Mouse (Mus musculus) liver, postnatal 0 days (tissue): ENCODE measurements around the gene Hpcal1.

Source experiments
- CTCF ChIP-seq: sonication (generic); IDR thresholded peaks from 2 replicates; pipeline ENCODE4 v1.5.1; 2016; ENCODE audit warnings: antibody characterized with exemption, low read depth
- EP300 ChIP-seq: IDR thresholded peaks from 2 replicates; pipeline ENCODE4 v1.6.1; 2016; ENCODE audit warnings: antibody characterized with exemption, low read depth, mild to moderate bottlenecking

DNA sequence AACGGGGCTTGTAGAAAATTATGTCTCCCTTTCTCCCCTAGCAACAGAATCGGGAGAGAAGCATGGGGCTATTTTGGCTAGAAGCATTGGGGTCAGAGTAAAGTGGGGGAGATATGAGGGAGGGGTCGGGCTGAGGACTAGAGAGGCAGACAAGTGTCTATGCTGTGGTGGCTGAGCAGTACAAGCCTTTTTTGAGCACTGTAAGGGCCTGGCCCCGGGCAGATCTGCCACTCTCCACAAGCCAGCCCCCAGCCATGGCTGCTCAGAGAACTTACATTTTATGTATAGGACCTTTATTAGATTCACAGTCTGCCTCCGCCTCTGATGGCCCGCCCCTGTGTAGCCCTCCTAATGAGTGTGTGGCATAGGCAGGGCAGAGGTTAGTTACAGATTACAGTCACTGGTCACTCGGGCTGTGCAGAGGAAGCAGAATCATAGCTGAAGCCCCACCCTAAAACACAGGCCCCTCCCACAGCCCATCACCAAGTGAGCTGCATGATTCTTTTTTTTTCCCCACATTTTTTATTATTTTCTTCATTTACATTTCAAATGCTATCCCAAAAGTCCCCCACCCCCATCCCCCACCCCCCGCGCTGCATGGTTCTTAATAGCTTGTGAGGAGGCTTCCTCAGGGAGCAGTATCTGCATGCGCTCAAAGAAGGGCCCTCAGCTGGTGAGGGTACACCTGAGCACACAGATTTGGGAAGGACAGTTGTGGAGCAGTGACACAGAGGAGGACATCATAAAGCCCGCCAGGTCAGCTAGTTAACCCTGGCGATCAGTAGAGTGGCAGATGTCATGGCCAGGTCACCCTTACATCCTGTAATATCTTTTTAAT, 46.1 kb upstream of the Hpcal1 start:
- no peak for TF ChIP-seq CTCF
- TF ChIP-seq EP300 = no peak
